Mouse (Mus musculus) B cell, adult 2 months (primary cell): Measurements from ENCODE around the gene Gm10778.
"Not testable (repeated sequence)": the region's sequence is repeated elsewhere in the genome, so short reads cannot be mapped to it uniquely, and the experiment has no call there.

Source experiments
- DNase-seq, 2 experiments: peaks; one replicate each; pipeline ENCODE4 v3.0.0; 2022

Gm10778 gene

GRCm38 (mm10) chr10:81633253-81634099 lies 15.4 kb upstream of the Gm10778 start:
- peak; percentile 86 to 87 for DNase-seq

GRCm38 (mm10) chr10:81636338-81636737 lies 12.5 kb upstream of the Gm10778 start:
- DNase-seq = no peak

- DNase-seq = no peak
Observed at GRCm38 (mm10) chr10:81638101-81638500, 10.8 kb upstream of the Gm10778 start.

GRCm38 (mm10) chr10:81640825-81641224 lies 8.0 kb upstream of the Gm10778 start:
- not testable (repeated sequence) for DNase-seq

- DNase-seq = no peak
Observed at GRCm38 (mm10) chr10:81641566-81641965, 7.3 kb upstream of the Gm10778 start.

- DNase-seq = no peak
Observed at GRCm38 (mm10) chr10:81641978-81642647, 6.7 kb upstream of the Gm10778 start.

GRCm38 (mm10) chr10:81642648-81643448 lies 6.0 kb upstream of the Gm10778 start:
- DNase-seq = no peak

- DNase-seq = peak; percentile 92 to 94
Observed at GRCm38 (mm10) chr10:81643449-81644055, 5.3 kb upstream of the Gm10778 start.

- no peak for DNase-seq
Observed at GRCm38 (mm10) chr10:81644162-81644561, 4.7 kb upstream of the Gm10778 start.

- DNase-seq = no peak
Observed at GRCm38 (mm10) chr10:81644716-81645115, 4.1 kb upstream of the Gm10778 start.

GRCm38 (mm10) chr10:81645391-81645790 lies 3.5 kb upstream of the Gm10778 start:
- no peak for DNase-seq

- no peak for DNase-seq
Observed at GRCm38 (mm10) chr10:81646015-81646555, 2.8 kb upstream of the Gm10778 start.

- peak in 1 of 2 experiments; percentile 0 for DNase-seq
Observed at GRCm38 (mm10) chr10:81655178-81655577, 6.3 kb downstream of the Gm10778 start.

- no peak for DNase-seq
Observed at GRCm38 (mm10) chr10:81656174-81656573, 7.3 kb downstream of the Gm10778 start.

GRCm38 (mm10) chr10:81687114-81687513 lies 38.3 kb downstream of the Gm10778 start:
- not testable (repeated sequence) for DNase-seq

GRCm38 (mm10) chr10:81704531-81705301 lies 55.9 kb downstream of the Gm10778 start, which contains the start of gene Zfp433:
Gene Zfp433 (plus strand): TSS chr10:81704825.
- not testable (repeated sequence) for DNase-seq
